Mouse (Mus musculus) kidney, embryonic 15.5 days (tissue): ENCODE data around the gene Ferd3l. TPM values are rescaled to one million over a fixed set of nuclear protein-coding genes. Genes with fewer than 3 reads are reported as not detected.
A peak's percentile ranks its signal among the peaks of the same experiment; 100 is the strongest.

ENCODE experiments used
- ATAC-seq: fragments of 200-750 bp; cut with Nextera tagmentation; replicated peaks from 2 replicates; pipeline ENCODE4 v1.8.0; 2017; ENCODE audit warnings: moderate TSS enrichment; ENCODE audit not compliant: low FRiP score
- H3K27ac ChIP-seq: fragments of 300-500 bp; sonication (generic); 2 replicates; pipeline ENCODE4 v1.5.1; 2015; ENCODE audit warnings: mild to moderate bottlenecking, inconsistent platforms
- H3K27me3 ChIP-seq: fragments of 300-500 bp; sonication (generic); 2 replicates; pipeline ENCODE4 v1.6.1; 2015; ENCODE audit warnings: inconsistent platforms
- H3K36me3 ChIP-seq: fragments of 300-500 bp; sonication (generic); 2 replicates; pipeline ENCODE4 v1.6.1; 2015; ENCODE audit warnings: inconsistent platforms
- H3K4me1 ChIP-seq: fragments of 300-500 bp; sonication (generic); 2 replicates; pipeline ENCODE4 v1.6.1; 2015; ENCODE audit warnings: inconsistent platforms
- H3K4me2 ChIP-seq: fragments of 300-500 bp; sonication (generic); 2 replicates; pipeline ENCODE4 v1.6.1; 2015; ENCODE audit warnings: moderate library complexity, mild to moderate bottlenecking, inconsistent platforms
- H3K4me3 ChIP-seq: fragments of 300-500 bp; sonication (generic); replicated peaks from 2 replicates; pipeline ENCODE4 v1.5.1; 2015; ENCODE audit warnings: mild to moderate bottlenecking, inconsistent platforms
- H3K9ac ChIP-seq: fragments of 300-500 bp; sonication (generic); 2 replicates; pipeline ENCODE4 v1.6.1; 2015; ENCODE audit warnings: mild to moderate bottlenecking, inconsistent platforms
- H3K9me3 ChIP-seq: fragments of 300-500 bp; sonication (generic); replicated peaks from 2 replicates; pipeline ENCODE4 v1.6.1; 2016; ENCODE audit warnings: inconsistent platforms
- WGBS: fragments of 180-500 bp; shearing (Covaris S2); methylation state at CpG from one replicate; pipeline ENCODE4 v1.1.7; 2015; ENCODE audit warnings: mixed read lengths; 5-methylcytosine and 5-hydroxymethylcytosine counted together
- polyA plus RNA-seq: library from polyadenylated mRNA; unstranded; fragments of >200 nt; fragmentation: Nextera tagmentation; extraction: Ambion mirVana; gene quantifications from 2 replicates; pipeline ENCODE4 v1.2.1, GENCODE M21; 2015

Gene Ferd3l
- not detected in 2 replicates for polyA plus RNA-seq

DNA sequence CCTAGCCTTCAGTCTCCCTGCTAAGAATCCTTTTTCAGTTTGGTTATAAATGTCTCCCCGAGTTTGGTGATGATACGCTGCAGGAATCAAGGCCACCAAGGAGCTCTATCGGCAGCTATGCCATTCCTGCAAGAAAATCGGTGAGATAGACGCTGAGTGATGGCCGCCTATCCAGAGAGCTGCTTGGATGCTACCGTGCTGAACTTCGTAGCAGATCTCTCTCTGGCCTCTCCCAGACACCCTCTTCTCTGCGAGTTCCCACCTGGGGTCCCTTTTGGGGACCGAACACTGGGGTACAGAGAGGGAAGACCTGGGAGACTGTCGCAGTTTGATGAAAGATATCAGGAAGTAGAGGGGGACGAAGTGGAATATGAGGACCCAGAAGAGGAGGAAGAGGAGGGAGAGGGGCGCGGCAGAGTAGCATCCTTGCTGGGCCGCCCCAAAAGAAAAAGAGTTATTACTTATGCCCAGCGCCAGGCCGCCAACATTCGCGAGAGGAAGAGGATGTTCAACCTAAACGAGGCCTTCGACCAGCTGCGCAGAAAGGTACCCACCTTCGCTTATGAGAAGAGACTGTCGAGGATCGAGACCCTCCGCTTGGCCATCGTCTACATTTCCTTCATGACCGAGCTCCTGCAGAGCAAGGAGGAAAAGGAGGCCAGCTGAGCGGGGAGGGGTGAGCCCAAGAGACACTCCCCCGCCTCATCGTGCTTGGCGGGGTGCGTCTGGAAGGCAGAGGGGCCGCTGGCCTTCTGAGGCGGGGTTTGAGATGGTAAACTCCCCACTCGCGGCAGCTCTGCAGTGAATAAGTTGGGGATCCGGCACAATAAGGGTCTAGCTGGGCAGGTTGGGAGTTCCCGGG, at the start of gene Ferd3l:
TSS of gene Ferd3l (plus strand) at position 95 of the 862 bp plus-strand sequence.
- no peaks in the 10 kb centered on the region for H3K9me3 ChIP-seq
- peak within 1 kb of the TSS; percentile 48 for H3K4me2 ChIP-seq
- ATAC-seq: no peak
- H3K4me3 ChIP-seq: peak within 1 kb of the TSS; percentile 19
- no peak within 1 kb of the TSS for H3K27ac ChIP-seq
- peaks cover 53% of the 10 kb centered on the region for H3K27me3 ChIP-seq
- H3K36me3 ChIP-seq: no peaks in the 10 kb centered on the region
- no peak within 1 kb of the TSS for H3K9ac ChIP-seq
- peaks cover 7% of the 10 kb centered on the region; the same call in 1 of the 2 replicates for H3K4me1 ChIP-seq
- WGBS: 1% methylated on average over 39 of the region's 39 CpGs

DNA sequence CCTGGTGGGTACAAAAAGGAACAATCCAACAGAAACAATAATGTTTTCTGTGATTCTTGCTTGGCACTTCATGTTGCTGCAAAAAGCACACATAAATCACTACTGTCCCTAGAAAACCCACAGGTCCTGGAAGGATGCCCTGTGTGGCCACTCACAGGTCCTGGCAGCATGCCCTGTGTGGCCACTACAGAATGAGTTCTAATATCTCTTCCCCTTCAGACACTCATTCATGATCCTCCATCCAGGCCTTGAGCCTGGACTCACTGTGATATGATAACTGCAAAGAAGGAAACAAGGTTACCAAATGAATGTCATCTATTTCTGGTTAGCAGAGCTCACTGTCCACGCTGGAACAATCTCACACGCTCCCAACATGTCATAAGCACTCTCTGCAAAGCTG, 34.3 kb upstream of the Ferd3l start:
- Histone ChIP-seq H3K4me2 (no peak overlapping the region), H3K36me3 (no peaks in the 10 kb centered on the region), H3K4me1 (no peaks in the 10 kb centered on the region), H3K4me3 (no peak overlapping the region), H3K9ac (no peak overlapping the region), H3K27me3 (no peaks in the 10 kb centered on the region), H3K9me3 (no peaks in the 10 kb centered on the region), H3K27ac (no peak overlapping the region)
- 71% methylated on average over 2 of the region's 2 CpGs for WGBS
- no peak for ATAC-seq

DNA sequence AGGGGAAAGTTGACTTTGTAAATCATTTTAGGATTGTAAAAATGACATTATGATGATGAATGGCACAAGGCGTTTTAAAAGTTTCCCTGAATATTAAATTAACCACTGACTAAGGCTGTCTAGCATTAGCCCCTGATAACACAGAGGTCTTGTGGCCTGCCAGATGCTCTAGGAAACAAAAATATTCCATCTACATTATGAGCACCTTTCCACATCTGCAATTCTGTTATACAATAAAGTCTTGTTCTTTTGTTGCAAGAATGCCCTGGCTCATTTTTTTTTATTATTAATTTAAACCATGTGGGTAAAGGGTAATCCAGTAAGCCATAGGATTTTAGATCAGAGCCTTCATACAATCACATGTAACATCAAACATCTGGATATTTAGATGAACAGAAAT, 33.6 kb upstream of the Ferd3l start:
- no peak overlapping the region for H3K27ac ChIP-seq
- no peaks in the 10 kb centered on the region for H3K4me1 ChIP-seq
- H3K9me3 ChIP-seq: no peaks in the 10 kb centered on the region
- H3K36me3 ChIP-seq: no peaks in the 10 kb centered on the region
- no peak overlapping the region for H3K4me2 ChIP-seq
- H3K27me3 ChIP-seq: no peaks in the 10 kb centered on the region
- H3K9ac ChIP-seq: no peak overlapping the region
- 54% methylated on average over 1 of the region's 1 CpGs for whole genome bisulfite sequencing
- no peak overlapping the region for H3K4me3 ChIP-seq
- ATAC-seq: no peak

DNA sequence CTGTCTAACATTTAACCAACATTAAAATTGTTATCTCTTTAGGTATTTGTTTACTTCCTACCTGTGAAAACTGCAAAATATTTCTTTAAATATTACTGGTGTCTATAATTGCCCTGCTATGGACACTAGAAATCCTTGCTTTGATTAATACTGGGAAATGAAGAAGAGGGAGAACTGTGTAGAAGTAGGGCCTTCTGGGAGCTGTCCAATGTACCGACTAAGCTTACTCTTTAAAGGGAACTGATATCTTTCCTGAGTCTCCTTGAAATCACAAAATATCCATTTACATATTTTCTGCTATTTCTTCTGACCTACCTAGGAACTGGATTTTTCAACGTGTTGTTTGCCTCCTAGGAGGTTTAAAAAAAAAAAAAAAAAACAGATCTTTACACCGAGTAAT, 1.5 kb upstream of the Ferd3l start:
- no peaks in the 10 kb centered on the region for H3K36me3 ChIP-seq
- WGBS: 8% methylated on average over 3 of the region's 3 CpGs
- peaks cover 53% of the 10 kb centered on the region for H3K27me3 ChIP-seq
- no peak overlapping the region for H3K9ac ChIP-seq
- no peak overlapping the region for H3K27ac ChIP-seq
- peaks cover 7% of the 10 kb centered on the region; the same call in 1 of the 2 replicates for H3K4me1 ChIP-seq
- H3K9me3 ChIP-seq: no peaks in the 10 kb centered on the region
- ATAC-seq: no peak
- no peak overlapping the region for H3K4me2 ChIP-seq
- H3K4me3 ChIP-seq: no peak overlapping the region

DNA sequence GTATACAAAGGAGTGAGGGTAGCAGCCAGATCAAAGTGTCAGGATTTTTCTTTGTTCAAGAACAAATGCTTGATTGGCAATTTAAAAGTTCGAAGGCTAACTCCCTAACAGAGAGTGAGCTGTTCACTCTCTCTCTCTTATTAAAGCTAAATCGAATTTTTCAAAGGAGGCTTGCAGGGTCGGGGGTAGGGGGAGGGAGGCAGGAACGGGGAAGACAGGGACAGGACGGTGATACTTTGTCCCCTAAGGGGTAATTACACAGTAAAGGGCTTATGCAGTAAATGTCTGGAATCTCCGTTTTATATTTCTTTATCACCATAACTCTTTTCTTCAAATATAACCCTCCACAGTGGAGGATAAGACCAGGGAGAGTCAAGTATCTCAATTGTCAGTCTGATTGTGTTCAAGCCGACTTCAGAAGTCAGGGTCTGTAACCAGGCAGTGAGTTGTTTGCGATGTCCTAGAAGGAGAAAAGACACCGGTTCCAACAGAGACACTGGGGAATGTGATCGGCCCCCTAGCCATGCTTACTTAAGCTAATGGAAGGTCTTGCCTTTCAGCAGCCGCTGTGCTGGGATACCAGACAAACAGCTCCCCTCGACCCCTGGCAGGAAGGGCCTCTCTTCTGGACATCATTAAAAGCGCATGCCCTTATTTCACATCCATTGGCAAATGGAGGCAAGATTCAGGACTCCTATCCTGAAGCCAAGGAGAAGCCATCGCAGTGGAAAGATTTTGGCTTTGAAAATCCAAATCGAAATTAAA, 709 bp upstream of the Ferd3l start:
- no peak for ATAC-seq
- Histone ChIP-seq H3K4me2 (no peak overlapping the region), H3K9ac (no peak overlapping the region), H3K9me3 (no peaks in the 10 kb centered on the region), H3K36me3 (no peaks in the 10 kb centered on the region), H3K4me1 (peaks cover 7% of the 10 kb centered on the region; the same call in 1 of the 2 replicates), H3K27me3 (peaks cover 53% of the 10 kb centered on the region), H3K27ac (no peak overlapping the region), H3K4me3 (no peak overlapping the region)
- under 1% methylated on average over 15 of the region's 15 CpGs for whole genome bisulfite sequencing

DNA sequence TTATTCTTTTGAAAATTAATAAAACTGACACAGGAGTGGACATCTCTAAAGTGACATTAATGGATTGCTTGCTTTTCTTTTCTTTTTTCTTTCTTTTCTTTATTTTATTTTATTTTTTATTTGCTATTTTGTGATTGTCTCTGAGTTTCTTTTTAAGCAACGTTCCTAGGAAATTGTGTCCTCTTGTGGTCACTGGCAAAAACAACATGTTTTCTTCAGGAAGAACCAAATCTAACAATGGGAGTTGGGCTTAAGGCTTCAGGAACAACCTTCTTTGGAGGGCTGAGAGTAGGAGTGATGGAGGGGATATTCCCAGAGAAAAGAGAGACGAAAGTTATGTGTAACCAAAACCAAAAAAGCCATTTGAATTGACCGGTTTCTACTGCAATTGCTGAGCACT, 24.6 kb downstream of the Ferd3l start:
- no peak for ATAC-seq
- Histone ChIP-seq H3K4me3 (no peak overlapping the region), H3K9ac (no peak overlapping the region), H3K9me3 (no peaks in the 10 kb centered on the region), H3K36me3 (no peaks in the 10 kb centered on the region), H3K27ac (no peak overlapping the region), H3K4me2 (no peak overlapping the region), H3K27me3 (peaks cover 64% of the 10 kb centered on the region), H3K4me1 (peaks cover 19% of the 10 kb centered on the region)
- 7% methylated on average over 3 of the region's 3 CpGs for WGBS

DNA sequence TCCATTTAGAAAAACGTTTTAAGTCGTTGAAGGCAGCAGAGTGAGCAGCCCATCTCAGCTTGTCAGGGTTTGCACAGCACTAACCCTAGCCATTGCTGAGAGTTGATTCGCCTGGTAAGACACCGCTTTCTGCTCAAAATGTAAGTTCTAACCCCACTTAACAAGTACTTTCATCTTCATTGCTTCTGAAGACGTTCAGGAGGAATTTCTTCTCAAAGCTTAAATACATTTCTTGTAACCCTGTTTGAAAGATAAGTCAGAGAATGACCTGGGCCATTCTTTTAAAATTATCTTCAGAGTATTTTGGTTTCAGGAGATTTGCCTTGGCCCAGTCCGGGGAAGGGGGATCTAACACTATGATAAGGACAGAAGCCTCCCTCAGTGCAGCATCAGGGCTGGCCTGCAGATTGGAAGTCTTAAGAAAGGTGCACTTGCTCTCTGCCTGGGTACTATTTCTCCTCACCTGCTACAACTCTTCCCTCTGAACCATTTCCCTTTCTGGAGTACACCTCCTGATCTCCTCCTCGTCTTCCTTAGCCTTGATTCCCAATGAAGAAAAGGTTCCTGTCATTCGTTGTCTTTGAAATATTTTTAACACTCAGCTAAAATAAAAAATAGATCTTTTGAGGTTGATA, 26.8 kb downstream of the Ferd3l start:
- H3K9ac ChIP-seq: no peak overlapping the region
- H3K4me3 ChIP-seq: no peak overlapping the region
- H3K4me2 ChIP-seq: no peak overlapping the region
- WGBS: 25% methylated on average over 8 of the region's 8 CpGs
- H3K4me1 ChIP-seq: peaks cover 30% of the 10 kb centered on the region
- no peak overlapping the region for H3K27ac ChIP-seq
- ATAC-seq: no peak
- H3K36me3 ChIP-seq: no peaks in the 10 kb centered on the region
- H3K9me3 ChIP-seq: no peaks in the 10 kb centered on the region
- H3K27me3 ChIP-seq: peaks cover 82% of the 10 kb centered on the region

DNA sequence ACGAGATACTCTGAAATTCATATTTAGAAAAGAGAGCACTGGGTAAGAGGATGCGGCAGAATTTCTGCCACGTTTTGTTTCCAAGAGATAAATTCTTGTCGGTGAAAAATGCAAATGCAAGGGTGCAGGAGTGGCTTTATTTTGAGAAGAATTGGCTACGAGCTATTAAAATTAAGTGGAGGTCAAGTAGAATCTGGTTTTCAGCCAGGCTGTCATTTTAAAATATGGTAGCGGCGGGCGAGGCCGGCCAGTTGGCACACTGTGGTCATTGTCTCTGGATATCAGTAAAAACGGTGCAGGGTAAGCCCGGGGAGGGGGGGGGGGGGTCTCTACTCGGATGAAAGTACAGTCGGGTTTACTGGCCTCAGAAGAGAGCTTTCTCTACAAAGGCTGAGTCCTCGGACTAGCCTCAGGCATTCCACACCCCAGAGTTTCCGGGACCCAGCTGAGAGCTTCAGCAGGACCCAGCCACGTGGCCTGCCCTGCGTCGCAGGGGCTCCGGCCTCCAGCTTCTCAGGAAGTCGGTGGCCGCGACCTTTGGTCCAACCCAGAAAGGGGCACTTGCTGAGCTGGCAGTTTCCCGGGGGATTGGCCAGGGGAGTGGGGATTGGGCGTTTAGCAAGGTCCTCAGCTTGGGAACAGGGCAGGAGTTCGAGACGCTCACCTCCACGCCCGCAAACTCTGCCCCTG, 27.5 kb downstream of the Ferd3l start:
- H3K9ac ChIP-seq: no peak overlapping the region
- H3K4me3 ChIP-seq: peak overlapping the region; percentile 27
- 2% methylated on average over 28 of the region's 28 CpGs for WGBS

DNA sequence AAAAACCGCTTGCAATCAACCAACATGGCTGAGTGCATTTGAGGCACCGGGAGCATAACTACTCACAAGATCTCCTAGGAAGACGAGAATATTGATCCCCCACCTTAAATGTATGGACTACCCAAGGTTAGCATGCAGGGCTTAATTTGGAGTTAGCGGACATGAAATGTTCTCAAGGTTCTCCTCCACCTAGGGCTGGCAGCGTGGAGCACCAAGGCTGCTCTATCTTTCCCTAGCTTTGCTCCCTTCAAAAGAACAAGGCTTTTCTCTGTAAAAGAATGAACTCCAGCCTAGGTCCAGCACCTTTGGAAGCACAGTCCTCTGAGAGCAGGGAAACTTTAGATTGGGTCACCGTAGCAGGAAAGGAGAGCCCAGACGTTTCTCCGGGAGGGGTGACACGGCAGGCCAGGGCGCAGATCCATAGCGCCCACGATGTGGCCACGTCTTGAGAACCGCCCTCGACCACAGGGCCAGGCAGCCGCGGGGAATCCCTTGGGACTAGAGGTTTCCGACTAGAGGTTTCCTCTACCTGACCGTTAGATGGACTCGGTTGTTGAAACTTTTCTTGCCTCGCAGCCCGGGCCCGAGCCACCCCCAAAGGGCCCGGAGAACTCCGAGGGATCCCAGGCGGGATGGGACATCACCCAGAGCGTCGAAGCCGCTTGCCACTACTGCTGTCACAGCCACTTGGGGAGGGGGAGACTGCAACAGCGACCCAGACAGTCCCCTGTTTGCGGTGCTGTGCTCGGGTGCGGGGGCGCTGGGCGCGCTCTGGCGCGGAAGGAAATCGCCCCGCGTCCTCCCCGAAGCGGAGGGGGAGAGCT, 28.6 kb downstream of the Ferd3l start:
- no peaks in the 10 kb centered on the region for H3K36me3 ChIP-seq
- H3K27me3 ChIP-seq: peaks cover 82% of the 10 kb centered on the region
- peak overlapping the region; percentile 66 for H3K4me3 ChIP-seq
- H3K9ac ChIP-seq: peak overlapping the region; percentile 30
- WGBS: 1% methylated on average over 41 of the region's 43 CpGs
- peak overlapping the region; percentile 64; the same call in 1 of the 2 replicates for H3K27ac ChIP-seq
- H3K9me3 ChIP-seq: no peaks in the 10 kb centered on the region
- peak overlapping the region; percentile 81 for H3K4me2 ChIP-seq
- H3K4me1 ChIP-seq: peaks cover 30% of the 10 kb centered on the region
- no peak for ATAC-seq

More for the DNA sequence above, 27.5 kb downstream of the Ferd3l start:
- Histone ChIP-seq H3K4me2 (peak overlapping the region; percentile 81), H3K4me1 (peaks cover 30% of the 10 kb centered on the region), H3K27ac (no peak overlapping the region), H3K27me3 (peaks cover 80% of the 10 kb centered on the region), H3K36me3 (no peaks in the 10 kb centered on the region), H3K9me3 (no peaks in the 10 kb centered on the region)
- ATAC-seq: peak; percentile 56

DNA sequence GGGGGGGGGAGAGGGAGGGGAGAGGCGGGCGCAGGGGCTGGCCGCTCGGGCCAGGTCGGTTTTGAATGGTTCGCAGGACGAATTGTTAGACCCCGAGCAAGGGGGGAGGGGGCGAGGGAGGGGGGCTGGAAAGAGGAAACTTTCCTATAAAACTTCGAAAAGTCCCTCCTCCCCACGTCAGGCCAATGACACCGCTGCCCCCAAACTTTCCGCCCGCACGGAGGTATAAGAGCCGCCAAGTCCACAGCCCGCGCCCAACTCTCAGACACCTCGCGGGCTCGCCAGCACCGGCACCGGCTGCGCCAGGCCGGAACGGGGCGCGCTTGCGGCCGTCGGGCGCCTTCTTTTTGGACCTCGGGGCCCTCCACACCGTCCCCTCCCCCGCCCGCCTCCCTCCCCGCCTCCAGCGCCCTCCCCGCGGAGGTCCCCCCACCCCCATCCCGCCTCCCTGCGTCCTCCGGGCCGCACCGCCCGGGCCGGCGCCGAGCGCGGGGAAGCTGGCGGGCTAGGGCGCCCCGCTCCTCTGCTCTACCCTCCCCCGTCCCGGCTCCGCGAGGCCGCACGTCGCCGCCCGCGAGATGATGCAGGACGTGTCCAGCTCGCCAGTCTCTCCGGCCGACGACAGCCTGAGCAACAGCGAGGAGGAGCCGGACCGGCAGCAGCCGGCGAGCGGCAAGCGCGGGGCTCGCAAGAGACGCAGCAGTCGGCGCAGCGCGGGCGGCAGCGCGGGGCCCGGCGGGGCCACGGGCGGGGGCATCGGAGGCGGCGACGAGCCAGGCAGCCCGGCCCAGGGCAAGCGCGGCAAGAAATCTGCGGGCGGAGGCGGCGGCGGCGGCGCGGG, 29.4 kb downstream of the Ferd3l start, which contains the start of gene Twist1:
TSS of gene Twist1 (plus strand) at position 272 of the 841 bp plus-strand sequence.
- H3K36me3 ChIP-seq: no peaks in the 10 kb centered on the region
- no peaks in the 10 kb centered on the region for H3K9me3 ChIP-seq
- under 1% methylated on average over 96 of the region's 105 CpGs for WGBS
- peak within 1 kb of the TSS; percentile 66 for H3K4me3 ChIP-seq
- H3K27me3 ChIP-seq: peaks cover 90% of the 10 kb centered on the region
- peak within 1 kb of the TSS; percentile 81 for H3K4me2 ChIP-seq
- ATAC-seq: peak; percentile 83
- peak within 1 kb of the TSS; percentile 75 for H3K27ac ChIP-seq
- peak within 1 kb of the TSS; percentile 67 for H3K9ac ChIP-seq
- peaks cover 34% of the 10 kb centered on the region for H3K4me1 ChIP-seq
